ENCODE assay signal across 8 mouse cellular contexts in genomic region chrX:140520146-140521102, GRCm38 (mm10).
DNase-seq lines count a peak whose midpoint lies in the region; ATAC-seq and TF ChIP-seq lines count a peak whose summit lies in the region.

No protein-coding gene starts in this region.

- peak; percentile 86 to 89 for DNase-seq in B cell, adult 2 months
- peak; percentile 92 for DNase-seq in brain, adult 2 months (ENCODE audit: low read depth, low spot score)
- peak; percentile 89 for DNase-seq in kidney, postnatal 0 days (ENCODE audit: low spot score)
- DNase-seq in liver, embryonic 13.5 days: peak; percentile 80
- DNase-seq in natural killer cell, adult 2 months (ENCODE audit: low spot score in 2 of 2): peak; percentile 84 to 87

- ATAC-seq in heart, embryonic 12.5 days (ENCODE audit: insufficient number of reproducible peaks, low FRiP score): peak; percentile 99
- ATAC-seq in kidney, postnatal 0 days (replicated peaks; ENCODE audit: low FRiP score, low read depth): peak; percentile 95
- peak; percentile 97 for ATAC-seq in liver, embryonic 13.5 days (ENCODE audit: low read depth)
- peak; percentile 96 for ATAC-seq in stomach, embryonic 14.5 days (ENCODE audit: insufficient number of reproducible peaks, insufficient read depth, low FRiP score, low read depth)

- peaks cover 14% of the 10 kb centered on the region for H3K4me1 ChIP-seq in erythroblast, embryonic 14.5 days (ENCODE audit: control insufficient read depth)
- H3K4me1 ChIP-seq in heart, embryonic 12.5 days (replicated peaks): 0 out of 2 replicates have a peak, but pooled peaks cover 7% of the 10 kb centered on the region
- H3K4me1 ChIP-seq in kidney, postnatal 0 days (replicated peaks; ENCODE audit: insufficient read depth, low read length): no peaks in the 10 kb centered on the region
- H3K4me1 ChIP-seq in liver, embryonic 13.5 days (replicated peaks): peaks cover 10% of the 10 kb centered on the region
- no peaks in the 10 kb centered on the region for H3K4me1 ChIP-seq in stomach, embryonic 14.5 days (ENCODE audit: control insufficient read depth, insufficient read depth, low read length)

- 18% methylated on average over 25 of the region's 25 CpGs for WGBS in heart, embryonic 12.5 days
- WGBS in kidney, postnatal 0 days: 32% methylated on average over 25 of the region's 25 CpGs
- 18% methylated on average over 24 of the region's 25 CpGs for WGBS in liver, embryonic 13.5 days (ENCODE audit: insufficient replicate concordance)
- WGBS in stomach, embryonic 14.5 days: 29% methylated on average over 25 of the region's 25 CpGs

- no peak for TF ChIP-seq CTCF in kidney, postnatal 0 days (IDR thresholded peaks at IDR 0.05; ENCODE audit: low read depth)

- H3K4me3 ChIP-seq in erythroblast, embryonic 14.5 days (replicated peaks): peak overlapping the region; percentile 48
- peak overlapping the region; percentile 31 for H3K4me3 ChIP-seq in heart, embryonic 12.5 days
- H3K4me3 ChIP-seq in kidney, postnatal 0 days (replicated peaks; ENCODE audit: low read depth, low read length): no peak overlapping the region
- H3K4me3 ChIP-seq in liver, embryonic 13.5 days (replicated peaks): peak overlapping the region; percentile 38
- no peak overlapping the region for H3K4me3 ChIP-seq in stomach, embryonic 14.5 days (ENCODE audit: low read depth, low read length)

- peak overlapping the region; percentile 64 for H3K4me2 ChIP-seq in heart, embryonic 12.5 days
- peak overlapping the region; percentile 43 for H3K4me2 ChIP-seq in kidney, postnatal 0 days (ENCODE audit: low read length)
- H3K4me2 ChIP-seq in liver, embryonic 13.5 days: peak overlapping the region; percentile 65
- H3K4me2 ChIP-seq in stomach, embryonic 14.5 days (replicated peaks; ENCODE audit: low read depth, low read length): peak overlapping the region; percentile 21

- H3K27me3 ChIP-seq in erythroblast, embryonic 14.5 days (ENCODE audit: control insufficient read depth): no peaks in the 10 kb centered on the region
- H3K27me3 ChIP-seq in heart, embryonic 12.5 days (replicated peaks): peaks cover 10% of the 10 kb centered on the region
- H3K27me3 ChIP-seq in kidney, postnatal 0 days (ENCODE audit: insufficient read depth, low read length): peaks cover 3% of the 10 kb centered on the region
- H3K27me3 ChIP-seq in liver, embryonic 13.5 days: no peaks in the 10 kb centered on the region
- H3K27me3 ChIP-seq in stomach, embryonic 14.5 days (ENCODE audit: control insufficient read depth, insufficient read depth, low read length): no peaks in the 10 kb centered on the region

- peak overlapping the region; percentile 21 for H3K27ac ChIP-seq in heart, embryonic 12.5 days (ENCODE audit: poor library complexity, severe bottlenecking)
- peak overlapping the region; percentile 82 for H3K27ac ChIP-seq in kidney, postnatal 0 days
- peak overlapping the region; percentile 61 for H3K27ac ChIP-seq in liver, embryonic 13.5 days
- peak overlapping the region; percentile 48; the same call in 1 of the 2 replicates for H3K27ac ChIP-seq in stomach, embryonic 14.5 days (ENCODE audit: low read length)

- H3K9ac ChIP-seq in heart, embryonic 12.5 days: no peak overlapping the region
- no peak overlapping the region for H3K9ac ChIP-seq in kidney, postnatal 0 days (ENCODE audit: low read depth, low read length)
- peak overlapping the region; percentile 22; the same call in 1 of the 2 replicates for H3K9ac ChIP-seq in liver, embryonic 13.5 days
- H3K9ac ChIP-seq in stomach, embryonic 14.5 days (replicated peaks; ENCODE audit: low read depth, low read length): no peak overlapping the region

- H3K36me3 ChIP-seq in erythroblast, embryonic 14.5 days (ENCODE audit: control insufficient read depth): no peaks in the 10 kb centered on the region
- H3K36me3 ChIP-seq in heart, embryonic 12.5 days: no peaks in the 10 kb centered on the region
- H3K36me3 ChIP-seq in kidney, postnatal 0 days (ENCODE audit: insufficient read depth, low read length): no peaks in the 10 kb centered on the region
- no peaks in the 10 kb centered on the region for H3K36me3 ChIP-seq in liver, embryonic 13.5 days
- H3K36me3 ChIP-seq in stomach, embryonic 14.5 days (ENCODE audit: control insufficient read depth, insufficient read depth, low read length): no peaks in the 10 kb centered on the region

- H3K9me3 ChIP-seq in erythroblast, embryonic 14.5 days (ENCODE audit: control insufficient read depth, low read length): no peaks in the 10 kb centered on the region
- H3K9me3 ChIP-seq in heart, embryonic 12.5 days (replicated peaks): no peaks in the 10 kb centered on the region
- H3K9me3 ChIP-seq in kidney, postnatal 0 days (replicated peaks; ENCODE audit: low read length): no peaks in the 10 kb centered on the region
- no peaks in the 10 kb centered on the region for H3K9me3 ChIP-seq in liver, embryonic 13.5 days (replicated peaks)
- H3K9me3 ChIP-seq in stomach, embryonic 14.5 days (ENCODE audit: control insufficient read depth, low read depth, low read length): no peaks in the 10 kb centered on the region

Comparison
In these comparisons a context has a peak if more than half of its experiments do, and no peak if none do; other contexts are left out.
1. H3K4me3 ChIP-seq: peak in erythroblast, embryonic 14.5 days (single experiment), heart, embryonic 12.5 days (single experiment) and liver, embryonic 13.5 days (single experiment); none in kidney, postnatal 0 days (single experiment) and stomach, embryonic 14.5 days (single experiment).
2. H3K27ac ChIP-seq: peak in every context shown above with its lines; median percentile 82 in kidney, postnatal 0 days; 61 in liver, embryonic 13.5 days; 48 in stomach, embryonic 14.5 days; 21 in heart, embryonic 12.5 days.
3. Peak in every context shown above with its lines, with median percentiles within 50 percentile points of each other: DNase-seq, ATAC-seq and H3K4me2 ChIP-seq.